Comparison of ENCODE assay signal across 11 mouse cellular contexts in the genomic region with DNA sequence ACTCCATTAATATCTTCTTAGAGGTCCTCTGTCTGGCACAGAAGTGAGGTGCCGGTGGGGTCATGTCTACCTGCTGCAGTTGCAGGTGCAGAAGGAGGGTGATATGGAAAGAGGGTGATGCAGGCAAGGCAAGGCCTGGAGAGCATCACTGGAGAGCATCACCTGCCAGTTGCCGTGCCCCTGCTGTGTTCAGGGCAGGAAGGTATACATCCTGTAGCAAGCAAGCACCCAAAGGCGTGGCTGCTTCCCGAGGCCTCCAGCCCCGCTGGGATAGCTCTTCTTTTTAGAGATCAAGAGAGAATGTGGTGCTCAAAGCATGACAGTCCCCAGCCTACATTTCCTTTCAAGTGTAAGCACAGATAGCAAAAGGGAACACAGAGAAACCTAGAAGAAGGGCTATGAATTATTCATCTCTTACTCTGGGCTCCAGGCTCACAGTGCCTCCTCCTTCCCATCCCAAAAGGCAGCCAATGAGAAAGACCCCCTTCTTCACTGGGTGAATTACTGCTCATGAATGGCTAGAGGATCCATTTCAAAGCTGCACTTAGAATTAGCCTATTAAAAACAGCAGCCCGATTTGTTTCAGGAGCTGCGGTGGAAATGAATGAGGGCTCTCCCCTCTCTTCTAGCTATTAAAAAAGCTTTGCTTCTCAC. TPM values are rescaled to one million over a fixed set of nuclear protein-coding genes. Genes with fewer than 3 reads are reported as not detected.
DNase-seq lines count a peak whose midpoint lies in the region; ATAC-seq lines count a peak whose summit lies in the region.
"Had no signal": no experiment of that assay in that cellular context is flagged by ENCODE, and none has a peak within 500 bp of the region (broad histone marks: within the 10 kb centered on the region; RNA-seq: fewer than 3 reads in every experiment).

No protein-coding gene starts in this region.

- ATAC-seq in activated CD4-positive, CD25-positive, alpha-beta regulatory T cell, adult 4 months: peak; percentile 42
- ATAC-seq in embryonic facial prominence, embryonic 11.5 days (replicated peaks; ENCODE audit: insufficient number of reproducible peaks, low FRiP score, low TSS enrichment, low read depth): peak; percentile 67; the same call in 1 of the 2 replicates
- peak; percentile 94 for ATAC-seq in hindbrain, embryonic 14.5 days (ENCODE audit: low FRiP score)
- ATAC-seq in megakaryocyte progenitor cell, adult 5-6 weeks (replicated peaks; ENCODE audit: poor library complexity): no peak

- no peaks in the 10 kb centered on the region for H3K36me3 ChIP-seq in embryonic facial prominence, embryonic 11.5 days (replicated peaks; ENCODE audit: control insufficient read depth, insufficient read depth, low read depth, low read length)
- H3K36me3 ChIP-seq in hindbrain, embryonic 14.5 days (replicated peaks; ENCODE audit: control insufficient read depth, insufficient read depth): no peaks in the 10 kb centered on the region
- H3K36me3 ChIP-seq: embryonic facial prominence, embryonic 15.5 days had no signal

- no peaks in the 10 kb centered on the region for H3K4me1 ChIP-seq in embryonic facial prominence, embryonic 11.5 days (ENCODE audit: control insufficient read depth, insufficient read depth, low read length)
- peaks cover 21% of the 10 kb centered on the region for H3K4me1 ChIP-seq in hindbrain, embryonic 14.5 days (replicated peaks; ENCODE audit: control insufficient read depth, insufficient read depth, low read length)

- H3K27ac ChIP-seq in embryonic facial prominence, embryonic 11.5 days (replicated peaks; ENCODE audit: low read depth, low read length): no peak overlapping the region
- peak overlapping the region; percentile 76 for H3K27ac ChIP-seq in hindbrain, embryonic 14.5 days
- H3K27ac ChIP-seq: embryonic facial prominence, embryonic 15.5 days had no signal

- DNase-seq in embryonic facial prominence, embryonic 11.5 days (ENCODE audit: low spot score): peak; percentile 59
- DNase-seq in hindbrain, embryonic 14.5 days (ENCODE audit: low spot score): peak; percentile 62
- peak; percentile 52 for DNase-seq in naive thymus-derived CD4-positive, alpha-beta T cell, adult 2 months (ENCODE audit: low read depth)
- DNase-seq in testis, postnatal 14 days (ENCODE audit: low spot score): no peak
- DNase-seq in kidney, postnatal 10 days: no peak
- DNase-seq in adrenal gland, postnatal 14 days: no peak
- DNase-seq: heart, postnatal 4 days had no signal

- H3K4me3 ChIP-seq in embryonic facial prominence, embryonic 11.5 days (ENCODE audit: low read depth, low read length): no peak overlapping the region
- no peak overlapping the region for H3K4me3 ChIP-seq in hindbrain, embryonic 14.5 days (replicated peaks; ENCODE audit: low read length)
- H3K4me3 ChIP-seq: embryonic facial prominence, embryonic 15.5 days had no signal

- no peak overlapping the region for H3K4me2 ChIP-seq in embryonic facial prominence, embryonic 11.5 days (ENCODE audit: low read depth, low read length)
- peak overlapping the region; percentile 32 for H3K4me2 ChIP-seq in hindbrain, embryonic 14.5 days (replicated peaks)
- H3K4me2 ChIP-seq: embryonic facial prominence, embryonic 15.5 days had no signal

- no peak overlapping the region for H3K9ac ChIP-seq in embryonic facial prominence, embryonic 11.5 days (replicated peaks; ENCODE audit: low read length)
- H3K9ac ChIP-seq in hindbrain, embryonic 14.5 days: no peak overlapping the region
- H3K9ac ChIP-seq: embryonic facial prominence, embryonic 15.5 days had no signal

- WGBS in embryonic facial prominence, embryonic 11.5 days: 46% methylated on average over 7 of the region's 7 CpGs
- 22% methylated on average over 7 of the region's 7 CpGs for WGBS in hindbrain, embryonic 14.5 days

- H3K27me3 ChIP-seq in embryonic facial prominence, embryonic 11.5 days (ENCODE audit: control insufficient read depth, insufficient read depth, low read length): no peaks in the 10 kb centered on the region
- no peaks in the 10 kb centered on the region for H3K27me3 ChIP-seq in hindbrain, embryonic 14.5 days (ENCODE audit: control insufficient read depth, insufficient read depth, low read length)
- H3K27me3 ChIP-seq: embryonic facial prominence, embryonic 15.5 days had no signal

- no peaks in the 10 kb centered on the region for H3K9me3 ChIP-seq in embryonic facial prominence, embryonic 11.5 days (replicated peaks; ENCODE audit: control insufficient read depth, low read length)
- no peaks in the 10 kb centered on the region for H3K9me3 ChIP-seq in hindbrain, embryonic 14.5 days (ENCODE audit: control insufficient read depth, low read length)
- H3K9me3 ChIP-seq: embryonic facial prominence, embryonic 15.5 days had no signal

RNA-seq across cellular contexts. Expression of gene Agbl1, which starts 44.6 kb away (rescaled TPM):
- not detected for polyA plus RNA-seq in activated CD4-positive, CD25-positive, alpha-beta regulatory T cell, adult 4 months (2017; shearing (Covaris generic))
- not detected in 2 replicates for polyA plus RNA-seq in embryonic facial prominence, embryonic 11.5 days (2014; fragmentation: Nextera tagmentation; extraction: Ambion mirVana)
- 0.11 TPM in 1 of 2 replicates, not detected in the other for polyA plus RNA-seq in hindbrain, embryonic 14.5 days (2014; fragmentation: Nextera tagmentation; extraction: Ambion mirVana)
- not detected in 2 replicates for total RNA-seq in megakaryocyte progenitor cell, adult 5-6 weeks (2015)
- total RNA-seq in megakaryocyte progenitor cell, adult 5-6 weeks (2017): not detected in 2 replicates
- total RNA-seq in adrenal gland, postnatal 14 days (2021): 0.15 TPM in 1 of 2 replicates, not detected in the other
- polyA plus RNA-seq: liver, embryonic 16.5 days had no signal

Comparison
In these comparisons a context has a peak if more than half of its experiments do, and no peak if none do; other contexts are left out.
1. DNase-seq: peak in embryonic facial prominence, embryonic 11.5 days (single experiment), hindbrain, embryonic 14.5 days (single experiment) and naive thymus-derived CD4-positive, alpha-beta T cell, adult 2 months (single experiment); none in testis, postnatal 14 days (single experiment), kidney, postnatal 10 days (single experiment) and adrenal gland, postnatal 14 days (single experiment).